Mouse (Mus musculus) heart, embryonic 11.5 days (tissue): ENCODE results near the gene Pitpna. TPM values are rescaled to one million over a fixed set of nuclear protein-coding genes. Genes with fewer than 3 reads are reported as not detected.
"Not testable (repeated sequence)": the region's sequence is repeated elsewhere in the genome, so short reads cannot be mapped to it uniquely, and the experiment has no call there.

Experiments used
- ATAC-seq: fragments of 200-750 bp; cut with Nextera tagmentation; replicated peaks from 2 replicates; pipeline ENCODE4 v1.8.0; 2017; ENCODE audit warnings: moderate library complexity; ENCODE audit not compliant: insufficient number of reproducible peaks, low FRiP score, low TSS enrichment
- H3K27ac ChIP-seq: fragments of 300-500 bp; sonication (generic); 2 replicates; pipeline ENCODE4 v1.5.1; 2014; ENCODE audit warnings: mild to moderate bottlenecking, low read depth, low read length
- H3K27me3 ChIP-seq: fragments of 300-500 bp; sonication (generic); 2 replicates; pipeline ENCODE4 v1.6.1; 2014; ENCODE audit warnings: mild to moderate bottlenecking, low read length, mixed read lengths; ENCODE audit not compliant: control insufficient read depth, insufficient read depth
- H3K36me3 ChIP-seq: fragments of 300-500 bp; sonication (generic); 2 replicates; pipeline ENCODE4 v1.6.1; 2014; ENCODE audit warnings: mild to moderate bottlenecking, low read length, moderate library complexity, mixed read lengths; ENCODE audit not compliant: control insufficient read depth, insufficient read depth
- H3K4me1 ChIP-seq: fragments of 300-500 bp; sonication (generic); 2 replicates; pipeline ENCODE4 v1.6.1; 2014; ENCODE audit warnings: low read length; ENCODE audit not compliant: control insufficient read depth, insufficient read depth
- H3K4me2 ChIP-seq: fragments of 300-500 bp; sonication (generic); 2 replicates; pipeline ENCODE4 v1.6.1; 2014; ENCODE audit warnings: mild to moderate bottlenecking, moderate library complexity
- H3K4me3 ChIP-seq: fragments of 300-500 bp; sonication (generic); 2 replicates; pipeline ENCODE4 v1.5.1; 2014; ENCODE audit warnings: low read depth, low read length
- H3K9ac ChIP-seq: fragments of 300-500 bp; sonication (generic); 2 replicates; pipeline ENCODE4 v1.6.1; 2014; ENCODE audit warnings: mild to moderate bottlenecking, low read depth, low read length, moderate library complexity
- H3K9me3 ChIP-seq: fragments of 300-500 bp; sonication (generic); replicated peaks from 2 replicates; pipeline ENCODE4 v1.6.1; 2016; ENCODE audit warnings: low read length; ENCODE audit not compliant: control insufficient read depth
- WGBS: fragments of 180-500 bp; shearing (Covaris S2); extraction: QIAGEN DNeasy Blood & Tissue Kit; methylation state at CpG from one replicate; pipeline ENCODE4 v1.1.7; 2014; ENCODE audit not compliant: insufficient replicate concordance; 5-methylcytosine and 5-hydroxymethylcytosine counted together
- polyA plus RNA-seq: library from polyadenylated mRNA; unstranded; fragments of >200 nt; fragmentation: Nextera tagmentation; extraction: Ambion mirVana; gene quantifications from 2 replicates; pipeline ENCODE4 v1.2.1, GENCODE M21; 2014

The Pitpna gene
- polyA plus RNA-seq, 1 experiment from 2014 or later, result 59.7 TPM

- no peaks in the 10 kb centered on the region for H3K9me3 ChIP-seq
- no peak overlapping the region for H3K9ac ChIP-seq
- no peaks in the 10 kb centered on the region for H3K27me3 ChIP-seq
- H3K4me1 ChIP-seq, result peaks cover 20% of the 10 kb centered on the region
- WGBS, result 84% methylated on average over 5 of the region's 5 CpGs
- no peak overlapping the region for H3K4me3 ChIP-seq
- no peak for ATAC-seq
- peaks cover 8% of the 10 kb centered on the region; the same call in 1 of the 2 replicates for H3K36me3 ChIP-seq
- no peak overlapping the region for H3K4me2 ChIP-seq
- no peak overlapping the region for H3K27ac ChIP-seq
Observed at GRCm38 (mm10) chr11:75592612-75593011, 4.7 kb downstream of the Pitpna start.

- no peak for ATAC-seq
- Histone ChIP-seq H3K4me1 (peaks cover 10% of the 10 kb centered on the region), H3K9me3 (no peaks in the 10 kb centered on the region), H3K4me2 (no peak overlapping the region), H3K27ac (no peak overlapping the region), H3K9ac (no peak overlapping the region), H3K36me3 (peaks cover 8% of the 10 kb centered on the region; the same call in 1 of the 2 replicates), H3K4me3 (no peak overlapping the region), H3K27me3 (no peaks in the 10 kb centered on the region)
- WGBS, result 82% methylated on average over 9 of the region's 9 CpGs
Observed at GRCm38 (mm10) chr11:75594431-75594830, 6.5 kb downstream of the Pitpna start.

- no peaks in the 10 kb centered on the region for H3K27me3 ChIP-seq
- ATAC-seq, result no peak
- no peak overlapping the region for H3K4me3 ChIP-seq
- H3K4me2 ChIP-seq, result no peak overlapping the region
- no peaks in the 10 kb centered on the region for H3K9me3 ChIP-seq
- 0 out of 2 replicates have a peak, but pooled peaks cover 8% of the 10 kb centered on the region for H3K4me1 ChIP-seq
- H3K36me3 ChIP-seq, result peaks cover 8% of the 10 kb centered on the region; the same call in 1 of the 2 replicates
- no peak overlapping the region for H3K9ac ChIP-seq
- H3K27ac ChIP-seq, result no peak overlapping the region
- WGBS, result 78% methylated on average over 2 of the region's 2 CpGs
Observed at GRCm38 (mm10) chr11:75595404-75595803, 7.5 kb downstream of the Pitpna start.

GRCm38 (mm10) chr11:75595816-75596215, 7.9 kb downstream of the Pitpna start:
- H3K27me3 ChIP-seq, result no peaks in the 10 kb centered on the region
- H3K4me1 ChIP-seq, result 0 out of 2 replicates have a peak, but pooled peaks cover 8% of the 10 kb centered on the region
- H3K4me3 ChIP-seq, result no peak overlapping the region
- WGBS, result 74% methylated on average over 7 of the region's 7 CpGs
- H3K4me2 ChIP-seq, result no peak overlapping the region
- H3K9me3 ChIP-seq, result no peaks in the 10 kb centered on the region
- no peak for ATAC-seq
- no peak overlapping the region for H3K27ac ChIP-seq
- H3K36me3 ChIP-seq, result peaks cover 11% of the 10 kb centered on the region
- no peak overlapping the region for H3K9ac ChIP-seq

- no peak overlapping the region for H3K4me3 ChIP-seq
- H3K9me3 ChIP-seq, result no peaks in the 10 kb centered on the region
- H3K4me1 ChIP-seq, result 0 out of 2 replicates have a peak, but pooled peaks cover 8% of the 10 kb centered on the region
- 76% methylated on average over 3 of the region's 3 CpGs for WGBS
- ATAC-seq, result no peak
- H3K4me2 ChIP-seq, result no peak overlapping the region
- H3K9ac ChIP-seq, result no peak overlapping the region
- H3K27me3 ChIP-seq, result no peaks in the 10 kb centered on the region
- no peak overlapping the region for H3K27ac ChIP-seq
- H3K36me3 ChIP-seq, result peaks cover 19% of the 10 kb centered on the region
Observed at GRCm38 (mm10) chr11:75596726-75597255, 8.9 kb downstream of the Pitpna start.

GRCm38 (mm10) chr11:75598004-75598403, 10.1 kb downstream of the Pitpna start:
- H3K4me2 ChIP-seq, result no peak overlapping the region
- H3K36me3 ChIP-seq, result peaks cover 15% of the 10 kb centered on the region
- 92% methylated on average over 6 of the region's 6 CpGs for WGBS
- 0 out of 2 replicates have a peak, but pooled peaks cover 8% of the 10 kb centered on the region for H3K4me1 ChIP-seq
- no peaks in the 10 kb centered on the region for H3K9me3 ChIP-seq
- no peak overlapping the region for H3K4me3 ChIP-seq
- no peak for ATAC-seq
- H3K9ac ChIP-seq, result no peak overlapping the region
- H3K27ac ChIP-seq, result no peak overlapping the region
- no peaks in the 10 kb centered on the region for H3K27me3 ChIP-seq

- not testable (repeated sequence) for H3K4me1 ChIP-seq, H3K4me3 ChIP-seq, H3K4me2 ChIP-seq, H3K9me3 ChIP-seq, ATAC-seq, H3K27ac ChIP-seq, H3K9ac ChIP-seq, H3K27me3 ChIP-seq
- peaks cover 16% of the 10 kb centered on the region for H3K36me3 ChIP-seq
- WGBS, result 96% methylated on average over 16 of the region's 17 CpGs
Observed at GRCm38 (mm10) chr11:75599802-75600201, 11.9 kb downstream of the Pitpna start.

GRCm38 (mm10) chr11:75604826-75605225, 16.9 kb downstream of the Pitpna start:
- 84% methylated on average over 5 of the region's 5 CpGs for whole genome bisulfite sequencing
- Histone ChIP-seq H3K4me3 (no peak overlapping the region), H3K9ac (no peak overlapping the region), H3K27me3 (no peaks in the 10 kb centered on the region), H3K9me3 (no peaks in the 10 kb centered on the region), H3K36me3 (peaks cover 26% of the 10 kb centered on the region), H3K4me1 (no peaks in the 10 kb centered on the region), H3K4me2 (no peak overlapping the region), H3K27ac (no peak overlapping the region)
- no peak for ATAC-seq

- no peaks in the 10 kb centered on the region for H3K4me1 ChIP-seq
- H3K9ac ChIP-seq, result no peak overlapping the region
- H3K4me2 ChIP-seq, result no peak overlapping the region
- no peak for ATAC-seq
- H3K4me3 ChIP-seq, result no peak overlapping the region
- H3K27me3 ChIP-seq, result no peaks in the 10 kb centered on the region
- H3K36me3 ChIP-seq, result peaks cover 31% of the 10 kb centered on the region
- H3K9me3 ChIP-seq, result no peaks in the 10 kb centered on the region
- H3K27ac ChIP-seq, result no peak overlapping the region
- 48% methylated on average over 1 of the region's 1 CpGs for WGBS
Observed at GRCm38 (mm10) chr11:75605318-75605717, 17.4 kb downstream of the Pitpna start.
